Mouse (Mus musculus): ENCODE results near the gene Nrxn3. TPM values are rescaled to one million over a fixed set of nuclear protein-coding genes. Genes with fewer than 3 reads are reported as not detected.

Nrxn3 gene
- polyA plus RNA-seq, 1 experiment from 2014 or later, result 29.2 TPM

- no peak overlapping the region for H3K4me2 ChIP-seq (ENCODE audit: low read depth)
- H3K4me3 ChIP-seq (ENCODE audit: low read depth, low read length), result no peak overlapping the region
- H3K36me3 ChIP-seq (ENCODE audit: control insufficient read depth, insufficient read depth, low read length), result no peaks in the 10 kb centered on the region
- ATAC-seq (ENCODE audit: insufficient read depth, low FRiP score, low TSS enrichment) (no peak), DNase-seq (ENCODE audit: low spot score) (no peak)
- H3K9ac ChIP-seq (ENCODE audit: low read length), result no peak overlapping the region
- 82% methylated on average over 1 of the region's 1 CpGs for WGBS
- no peaks in the 10 kb centered on the region for H3K9me3 ChIP-seq (ENCODE audit: control insufficient read depth, low read length)
- no peaks in the 10 kb centered on the region for H3K27me3 ChIP-seq (ENCODE audit: control insufficient read depth, insufficient read depth, low read length)
- H3K4me1 ChIP-seq (ENCODE audit: control insufficient read depth, insufficient read depth, low read length), result no peaks in the 10 kb centered on the region
- H3K27ac ChIP-seq (ENCODE audit: low read depth, low read length), result no peak overlapping the region
These were observed 70.6 kb downstream of the Nrxn3 start for GRCm38 (mm10) chr12:88793314-88793713.

DNA sequence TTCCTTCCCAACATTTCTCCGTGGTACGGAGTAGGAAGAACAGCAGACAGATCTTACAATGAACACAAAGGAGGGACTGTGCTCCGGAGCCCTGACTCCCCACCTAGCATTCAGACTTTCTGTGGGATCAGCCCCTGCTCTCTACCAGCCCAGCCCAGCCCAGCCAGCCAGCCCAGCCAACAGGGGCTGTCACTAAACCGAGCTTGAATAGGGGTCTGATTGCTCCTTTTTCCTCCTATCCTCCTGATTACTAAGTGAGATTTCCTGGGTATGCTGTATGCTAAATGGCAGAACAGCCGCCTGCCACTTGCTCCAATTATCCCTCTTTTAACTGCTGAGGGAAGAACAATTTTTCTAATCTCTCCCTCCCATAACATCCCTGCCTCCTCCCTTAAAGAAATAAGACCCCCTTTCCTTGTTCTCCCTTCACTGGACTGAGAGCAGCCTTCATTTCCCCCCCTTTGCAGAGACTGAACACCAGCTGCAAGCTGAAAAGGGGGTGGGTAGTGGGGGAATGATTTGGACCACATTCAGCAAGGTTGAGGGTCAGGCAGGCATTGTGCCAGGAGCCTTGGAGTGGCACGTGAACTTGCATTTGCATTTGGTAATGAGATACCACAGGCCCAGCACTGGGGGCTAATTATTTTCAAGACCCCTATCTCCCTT, 78.4 kb downstream of the Nrxn3 start:
- Histone ChIP-seq H3K9ac (ENCODE audit: low read length) (peak overlapping the region; percentile 35; the same call in 1 of the 2 replicates), H3K27ac (ENCODE audit: low read depth, low read length) (0 out of 2 replicates have a peak overlapping the region, but pooled peaks have one; percentile 17), H3K4me3 (ENCODE audit: low read depth, low read length) (no peak overlapping the region), H3K4me2 (ENCODE audit: low read depth) (no peak overlapping the region), H3K4me1 (ENCODE audit: control insufficient read depth, insufficient read depth, low read length) (peaks cover 6% of the 10 kb centered on the region; the same call in 1 of the 2 replicates), H3K36me3 (ENCODE audit: control insufficient read depth, insufficient read depth, low read length) (no peaks in the 10 kb centered on the region), H3K27me3 (ENCODE audit: control insufficient read depth, insufficient read depth, low read length) (no peaks in the 10 kb centered on the region), H3K9me3 (ENCODE audit: control insufficient read depth, low read length) (no peaks in the 10 kb centered on the region)
- ATAC-seq (ENCODE audit: insufficient read depth, low FRiP score, low TSS enrichment) (peak; percentile 88), DNase-seq (ENCODE audit: low spot score) (peak; percentile 71)
- 14% methylated on average over 6 of the region's 6 CpGs for WGBS

DNA sequence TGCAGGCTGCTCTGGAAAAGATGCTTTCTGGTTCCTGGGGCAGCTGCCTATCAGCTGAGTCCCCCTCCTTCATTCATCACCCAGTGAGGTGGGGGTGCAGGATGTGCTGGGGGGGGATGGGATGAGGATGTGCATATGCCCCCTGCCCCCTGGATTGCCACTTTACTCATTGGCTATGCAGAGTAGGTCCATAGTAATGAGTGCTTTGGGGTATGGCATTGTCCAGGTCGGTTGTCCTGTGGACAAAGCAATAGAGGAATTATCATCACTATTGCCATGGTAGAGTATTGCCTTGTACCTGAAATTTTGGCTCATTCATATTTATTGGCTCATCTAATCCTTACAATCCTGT, 79.0 kb downstream of the Nrxn3 start:
- Histone ChIP-seq H3K36me3 (ENCODE audit: control insufficient read depth, insufficient read depth, low read length) (no peaks in the 10 kb centered on the region), H3K4me3 (ENCODE audit: low read depth, low read length) (no peak overlapping the region), H3K4me2 (ENCODE audit: low read depth) (no peak overlapping the region), H3K9me3 (ENCODE audit: control insufficient read depth, low read length) (no peaks in the 10 kb centered on the region), H3K27ac (ENCODE audit: low read depth, low read length) (no peak overlapping the region), H3K9ac (ENCODE audit: low read length) (no peak overlapping the region), H3K27me3 (ENCODE audit: control insufficient read depth, insufficient read depth, low read length) (no peaks in the 10 kb centered on the region), H3K4me1 (ENCODE audit: control insufficient read depth, insufficient read depth, low read length) (peaks cover 6% of the 10 kb centered on the region; the same call in 1 of the 2 replicates)
- ATAC-seq (ENCODE audit: insufficient read depth, low FRiP score, low TSS enrichment) (no peak; the same call in 1 of the 2 replicates), DNase-seq (ENCODE audit: low spot score) (no peak)
- WGBS, result 50% methylated on average over 1 of the region's 1 CpGs

DNA sequence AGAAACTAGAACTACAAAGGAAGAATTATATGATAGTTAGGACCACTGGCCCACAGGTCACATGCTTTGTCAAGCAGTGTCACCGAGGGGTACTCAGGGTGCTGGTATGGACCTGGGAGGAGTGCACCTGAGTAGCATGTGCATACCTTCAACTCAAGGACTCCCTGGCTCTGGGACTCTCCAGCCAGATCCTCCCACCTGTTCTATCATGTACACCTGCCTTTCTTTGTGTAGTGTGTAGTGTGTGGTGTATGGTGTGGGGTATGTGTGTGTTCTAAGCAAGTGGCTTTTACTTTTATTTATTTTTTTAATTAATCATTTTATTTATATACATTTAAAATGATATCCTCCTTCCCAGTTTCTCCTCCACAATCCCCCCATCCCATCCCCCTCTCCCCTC, 86.3 kb downstream of the Nrxn3 start:
- no peaks in the 10 kb centered on the region for H3K9me3 ChIP-seq (ENCODE audit: control insufficient read depth, low read length)
- DNase-seq (ENCODE audit: low spot score), result no peak
- H3K4me1 ChIP-seq (ENCODE audit: control insufficient read depth, insufficient read depth, low read length), result no peaks in the 10 kb centered on the region
- H3K4me3 ChIP-seq (ENCODE audit: low read depth, low read length), result no peak overlapping the region
- H3K36me3 ChIP-seq (ENCODE audit: control insufficient read depth, insufficient read depth, low read length), result no peaks in the 10 kb centered on the region
- no peak overlapping the region for H3K4me2 ChIP-seq (ENCODE audit: low read depth)
- H3K27me3 ChIP-seq (ENCODE audit: control insufficient read depth, insufficient read depth, low read length), result no peaks in the 10 kb centered on the region
- H3K27ac ChIP-seq (ENCODE audit: low read depth, low read length), result no peak overlapping the region
- ATAC-seq (ENCODE audit: insufficient read depth, low FRiP score, low TSS enrichment), result no peak
- no peak overlapping the region for H3K9ac ChIP-seq (ENCODE audit: low read length)
- WGBS, result 100% methylated on average over 1 of the region's 1 CpGs

DNA sequence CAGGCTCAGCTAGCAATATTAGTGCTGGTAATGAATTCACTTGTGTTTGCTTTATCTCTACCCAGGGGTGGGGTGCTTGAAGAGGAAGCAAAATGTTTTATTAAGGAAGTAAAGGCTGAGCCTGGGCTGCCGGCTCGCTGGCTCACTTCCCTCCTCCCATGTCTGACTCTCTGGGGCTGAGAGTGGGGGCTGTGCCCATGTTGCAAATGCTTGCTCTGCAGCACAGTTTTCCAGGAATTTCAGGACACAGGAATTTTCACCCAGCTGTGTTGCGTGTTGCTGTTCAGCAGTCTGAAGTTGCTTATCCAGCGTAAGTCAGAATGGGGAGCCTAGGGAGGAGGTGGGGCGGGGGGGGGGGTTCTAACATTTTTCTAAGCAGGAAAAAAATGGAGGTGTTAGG, 89.5 kb downstream of the Nrxn3 start:
- H3K4me2 ChIP-seq (ENCODE audit: low read depth), result no peak overlapping the region
- WGBS, result 65% methylated on average over 5 of the region's 5 CpGs
- H3K27ac ChIP-seq (ENCODE audit: low read depth, low read length), result no peak overlapping the region
- no peaks in the 10 kb centered on the region for H3K36me3 ChIP-seq (ENCODE audit: control insufficient read depth, insufficient read depth, low read length)
- H3K27me3 ChIP-seq (ENCODE audit: control insufficient read depth, insufficient read depth, low read length), result no peaks in the 10 kb centered on the region
- no peak overlapping the region for H3K4me3 ChIP-seq (ENCODE audit: low read depth, low read length)
- H3K9ac ChIP-seq (ENCODE audit: low read length), result no peak overlapping the region
- DNase-seq (ENCODE audit: low spot score), result no peak
- H3K4me1 ChIP-seq (ENCODE audit: control insufficient read depth, insufficient read depth, low read length), result no peaks in the 10 kb centered on the region
- H3K9me3 ChIP-seq (ENCODE audit: control insufficient read depth, low read length), result no peaks in the 10 kb centered on the region
- ATAC-seq (ENCODE audit: insufficient read depth, low FRiP score, low TSS enrichment), result no peak

DNA sequence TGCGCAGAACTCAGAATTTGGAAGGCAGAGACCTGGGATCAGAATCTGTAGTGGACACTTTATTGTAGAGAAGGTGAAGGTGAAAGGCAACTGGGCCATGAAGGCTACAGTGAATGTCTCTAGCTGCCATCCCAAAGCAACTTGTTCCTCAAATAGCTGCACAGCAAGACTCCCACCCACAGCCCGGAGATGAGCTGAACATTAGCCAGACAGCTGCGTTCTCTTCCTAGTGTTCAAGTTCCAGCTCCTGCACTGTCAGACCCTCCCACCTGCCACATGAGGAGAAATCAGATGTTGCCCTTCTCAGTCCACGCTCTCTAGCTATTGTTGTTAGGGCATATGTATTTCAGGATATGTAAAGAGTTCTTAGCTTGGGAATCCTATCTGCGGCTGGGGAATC, 94.2 kb downstream of the Nrxn3 start:
- ATAC-seq (ENCODE audit: insufficient read depth, low FRiP score, low TSS enrichment) (no peak), DNase-seq (ENCODE audit: low spot score) (no peak)
- Histone ChIP-seq H3K27ac (ENCODE audit: low read depth, low read length) (no peak overlapping the region), H3K4me2 (ENCODE audit: low read depth) (no peak overlapping the region), H3K27me3 (ENCODE audit: control insufficient read depth, insufficient read depth, low read length) (no peaks in the 10 kb centered on the region), H3K9me3 (ENCODE audit: control insufficient read depth, low read length) (no peaks in the 10 kb centered on the region), H3K4me3 (ENCODE audit: low read depth, low read length) (no peak overlapping the region), H3K36me3 (ENCODE audit: control insufficient read depth, insufficient read depth, low read length) (no peaks in the 10 kb centered on the region), H3K9ac (ENCODE audit: low read length) (no peak overlapping the region), H3K4me1 (ENCODE audit: control insufficient read depth, insufficient read depth, low read length) (no peaks in the 10 kb centered on the region)
- 92% methylated on average over 5 of the region's 5 CpGs for WGBS

- 69% methylated on average over 4 of the region's 4 CpGs for WGBS
- H3K4me3 ChIP-seq (ENCODE audit: low read depth, low read length), result no peak overlapping the region
- H3K4me2 ChIP-seq (ENCODE audit: low read depth), result no peak overlapping the region
- no peaks in the 10 kb centered on the region for H3K4me1 ChIP-seq (ENCODE audit: control insufficient read depth, insufficient read depth, low read length)
- H3K9me3 ChIP-seq (ENCODE audit: control insufficient read depth, low read length), result no peaks in the 10 kb centered on the region
- 0 out of 2 replicates have a peak, but pooled peaks have one; percentile 27 for ATAC-seq (ENCODE audit: insufficient read depth, low FRiP score, low TSS enrichment)
- no peaks in the 10 kb centered on the region for H3K36me3 ChIP-seq (ENCODE audit: control insufficient read depth, insufficient read depth, low read length)
- no peak for DNase-seq (ENCODE audit: low spot score)
- H3K27me3 ChIP-seq (ENCODE audit: control insufficient read depth, insufficient read depth, low read length), result no peaks in the 10 kb centered on the region
- no peak overlapping the region for H3K9ac ChIP-seq (ENCODE audit: low read length)
- no peak overlapping the region for H3K27ac ChIP-seq (ENCODE audit: low read depth, low read length)
These were observed 96.1 kb downstream of the Nrxn3 start for GRCm38 (mm10) chr12:88818622-88819334.

GRCm38 (mm10) chr12:88819335-88819709, 96.6 kb downstream of the Nrxn3 start:
- H3K4me3 ChIP-seq (ENCODE audit: low read depth, low read length), result no peak overlapping the region
- H3K27me3 ChIP-seq (ENCODE audit: control insufficient read depth, insufficient read depth, low read length), result no peaks in the 10 kb centered on the region
- no peak overlapping the region for H3K27ac ChIP-seq (ENCODE audit: low read depth, low read length)
- H3K36me3 ChIP-seq (ENCODE audit: control insufficient read depth, insufficient read depth, low read length), result no peaks in the 10 kb centered on the region
- no peaks in the 10 kb centered on the region for H3K4me1 ChIP-seq (ENCODE audit: control insufficient read depth, insufficient read depth, low read length)
- H3K4me2 ChIP-seq (ENCODE audit: low read depth), result no peak overlapping the region
- no peak for ATAC-seq (ENCODE audit: insufficient read depth, low FRiP score, low TSS enrichment)
- no peaks in the 10 kb centered on the region for H3K9me3 ChIP-seq (ENCODE audit: control insufficient read depth, low read length)
- no peak for DNase-seq (ENCODE audit: low spot score)
- WGBS, result 83% methylated on average over 5 of the region's 5 CpGs
- no peak overlapping the region for H3K9ac ChIP-seq (ENCODE audit: low read length)

DNA sequence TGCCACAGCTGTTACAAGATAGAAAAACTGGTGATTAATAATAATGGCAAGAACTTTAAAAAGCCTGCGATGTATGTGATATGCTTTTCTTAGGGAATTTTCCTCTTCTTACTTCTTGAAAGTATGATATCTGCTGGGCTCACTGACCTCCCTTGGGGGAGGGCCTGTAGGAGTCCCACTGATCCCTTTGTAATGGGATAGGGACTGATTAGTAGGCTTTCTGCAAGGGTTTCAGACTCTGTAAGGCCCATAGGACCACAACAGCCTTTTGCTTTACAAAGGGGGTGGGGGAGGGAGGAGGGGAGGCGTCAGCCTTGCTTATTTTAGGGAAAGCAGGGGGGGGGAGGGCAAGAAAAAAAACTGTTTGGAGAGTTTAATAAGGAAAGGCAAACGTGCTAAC, 97.5 kb downstream of the Nrxn3 start:
- no peaks in the 10 kb centered on the region for H3K36me3 ChIP-seq (ENCODE audit: control insufficient read depth, insufficient read depth, low read length)
- ATAC-seq (ENCODE audit: insufficient read depth, low FRiP score, low TSS enrichment), result no peak
- H3K4me1 ChIP-seq (ENCODE audit: control insufficient read depth, insufficient read depth, low read length), result no peaks in the 10 kb centered on the region

More for the DNA sequence above, 97.5 kb downstream of the Nrxn3 start:
- Histone ChIP-seq H3K9ac (ENCODE audit: low read length) (no peak overlapping the region), H3K9me3 (ENCODE audit: control insufficient read depth, low read length) (no peaks in the 10 kb centered on the region), H3K4me3 (ENCODE audit: low read depth, low read length) (no peak overlapping the region), H3K4me2 (ENCODE audit: low read depth) (no peak overlapping the region), H3K27ac (ENCODE audit: low read depth, low read length) (no peak overlapping the region), H3K27me3 (ENCODE audit: control insufficient read depth, insufficient read depth, low read length) (no peaks in the 10 kb centered on the region)
- no peak for DNase-seq (ENCODE audit: low spot score)
- 20% methylated on average over 3 of the region's 3 CpGs for WGBS
